Mouse (Mus musculus): ENCODE measurements around the gene Lypla2. TPM values are rescaled to one million over a fixed set of nuclear protein-coding genes. Genes with fewer than 3 reads are reported as not detected.
"Not testable (repeated sequence)": the region's sequence is repeated elsewhere in the genome, so short reads cannot be mapped to it uniquely, and the experiment has no call there.

Gene Lypla2
- total RNA-seq, 2 experiments from 2014 or later, result 13.7 to 63.2 TPM

DNA sequence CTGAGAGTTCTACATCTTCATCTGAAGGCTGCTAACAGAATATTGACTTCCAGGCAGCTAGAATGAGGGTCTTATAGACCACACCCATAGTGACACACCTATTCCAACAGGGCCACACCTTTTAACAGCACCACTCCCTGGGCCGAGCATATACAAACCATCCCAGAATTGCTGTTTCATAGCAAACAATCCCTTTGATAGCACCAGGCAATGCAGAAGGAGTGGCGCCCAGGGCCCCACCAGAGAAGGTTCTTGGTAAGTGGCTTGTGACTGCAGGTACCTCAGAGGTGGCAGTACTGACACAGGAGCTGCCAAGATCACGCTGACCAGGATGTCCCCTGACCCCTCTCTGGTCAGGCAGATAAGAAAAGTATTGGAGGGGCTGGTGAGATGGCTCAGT is 19.2 kb downstream of the Lypla2 start:
- ATAC-seq (replicated peaks; ENCODE audit: low FRiP score, low TSS enrichment, poor library complexity, severe bottlenecking), result no peak

DNA sequence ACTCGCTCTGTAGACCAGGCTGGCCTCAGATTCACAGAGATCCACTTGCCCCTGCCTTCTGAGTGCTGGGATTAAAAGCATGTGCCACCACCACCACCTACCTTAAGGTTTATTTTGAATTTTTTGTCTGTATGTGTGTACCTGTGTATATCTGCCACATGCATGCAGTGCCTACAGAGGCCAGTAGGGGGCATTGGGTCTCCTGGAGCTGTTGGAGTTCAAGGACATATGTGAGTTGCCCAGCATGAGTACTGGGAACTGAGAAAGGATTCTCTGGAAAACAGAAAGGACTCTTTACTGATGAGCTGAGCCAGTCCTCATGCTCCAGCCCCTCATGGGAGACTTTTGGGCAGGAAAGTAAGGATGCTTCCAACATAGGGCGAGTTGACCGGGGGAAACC is 20.9 kb downstream of the Lypla2 start:
- ATAC-seq (replicated peaks; ENCODE audit: low FRiP score, low TSS enrichment, poor library complexity, severe bottlenecking), result no peak

DNA sequence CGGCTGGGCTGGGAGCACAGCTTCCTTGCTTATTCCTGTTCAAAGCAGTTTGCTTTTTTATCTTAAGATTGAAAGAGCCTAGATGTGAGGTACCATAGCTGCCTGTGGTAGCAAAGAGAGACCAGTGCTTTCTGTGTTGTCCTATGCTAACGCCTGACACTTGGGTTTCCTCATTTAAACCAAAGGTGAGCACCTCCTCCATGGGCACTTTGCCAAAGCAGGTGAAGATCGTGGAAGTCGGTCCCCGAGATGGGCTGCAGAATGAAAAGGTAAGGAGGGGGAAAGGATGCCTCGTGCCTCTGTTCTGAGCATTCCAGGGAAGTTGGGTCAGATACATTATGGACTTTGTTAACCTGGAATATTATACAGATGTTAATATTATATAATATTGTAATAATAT is 22.1 kb downstream of the Lypla2 start:
- no peak for ATAC-seq (replicated peaks; ENCODE audit: low FRiP score, low TSS enrichment, poor library complexity, severe bottlenecking)

DNA sequence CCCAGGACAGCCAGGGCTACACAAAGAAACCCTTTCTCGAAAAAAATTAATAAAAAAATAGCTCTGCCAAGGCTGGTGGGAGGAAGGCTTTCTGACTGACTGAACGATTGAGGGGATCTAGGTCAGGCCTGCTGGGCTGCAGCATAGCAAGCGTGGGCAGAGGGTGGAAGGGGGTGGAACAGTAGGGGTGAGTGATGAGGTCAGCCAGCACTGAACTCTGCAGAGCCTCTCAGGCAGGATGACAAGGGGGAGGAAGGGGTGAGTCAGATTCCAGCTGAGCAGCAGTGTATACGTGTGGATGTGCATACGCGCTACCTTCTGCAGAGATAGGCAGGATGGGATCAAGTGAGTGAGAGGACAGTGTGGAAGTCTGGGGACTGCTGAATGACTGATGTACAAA is 22.5 kb downstream of the Lypla2 start:
- no peak for ATAC-seq (replicated peaks; ENCODE audit: low FRiP score, low TSS enrichment, poor library complexity, severe bottlenecking)

DNA sequence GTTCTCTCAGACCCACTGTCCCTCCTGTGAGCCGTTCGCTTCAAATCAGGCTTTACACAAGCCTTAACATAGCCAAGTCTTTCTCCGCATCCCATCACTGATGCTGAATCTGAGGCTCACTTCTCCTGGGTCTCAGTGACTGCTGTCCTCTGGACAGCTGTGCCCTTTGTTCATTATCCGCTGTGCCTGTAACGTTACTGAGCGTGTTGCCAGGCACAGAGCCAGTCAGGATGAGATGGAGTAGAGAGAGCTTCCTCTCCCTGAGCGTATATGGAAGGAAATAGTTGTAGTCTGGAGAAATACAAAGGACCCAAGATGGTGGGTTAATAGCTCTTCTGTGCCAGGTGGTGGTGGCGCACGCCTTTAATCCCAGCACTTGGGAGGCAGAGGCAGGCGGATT is 23.0 kb downstream of the Lypla2 start:
- ATAC-seq (replicated peaks; ENCODE audit: low FRiP score, low TSS enrichment, poor library complexity, severe bottlenecking), result no peak

DNA sequence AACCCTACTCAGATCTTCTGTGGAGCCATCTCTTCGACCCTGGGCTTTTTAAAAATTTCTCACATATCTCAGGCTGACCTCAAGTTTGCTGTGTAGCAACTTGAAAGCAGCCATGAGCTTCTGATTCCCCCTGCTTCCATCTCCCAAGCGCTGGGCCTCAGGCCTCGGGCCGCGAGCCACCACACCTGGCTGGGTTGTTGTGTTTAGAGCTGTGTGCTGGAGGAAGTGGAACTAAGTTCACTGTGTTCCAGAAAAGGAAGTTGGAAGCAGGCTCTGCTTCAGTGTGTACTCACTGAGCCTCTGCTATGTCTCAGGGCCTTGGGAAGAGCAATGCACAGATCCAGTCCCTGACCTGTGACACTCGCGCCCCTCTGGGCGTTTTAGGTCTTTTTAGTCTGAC is 24.3 kb downstream of the Lypla2 start:
- ATAC-seq (replicated peaks; ENCODE audit: low FRiP score, low TSS enrichment, poor library complexity, severe bottlenecking), result no peak

DNA sequence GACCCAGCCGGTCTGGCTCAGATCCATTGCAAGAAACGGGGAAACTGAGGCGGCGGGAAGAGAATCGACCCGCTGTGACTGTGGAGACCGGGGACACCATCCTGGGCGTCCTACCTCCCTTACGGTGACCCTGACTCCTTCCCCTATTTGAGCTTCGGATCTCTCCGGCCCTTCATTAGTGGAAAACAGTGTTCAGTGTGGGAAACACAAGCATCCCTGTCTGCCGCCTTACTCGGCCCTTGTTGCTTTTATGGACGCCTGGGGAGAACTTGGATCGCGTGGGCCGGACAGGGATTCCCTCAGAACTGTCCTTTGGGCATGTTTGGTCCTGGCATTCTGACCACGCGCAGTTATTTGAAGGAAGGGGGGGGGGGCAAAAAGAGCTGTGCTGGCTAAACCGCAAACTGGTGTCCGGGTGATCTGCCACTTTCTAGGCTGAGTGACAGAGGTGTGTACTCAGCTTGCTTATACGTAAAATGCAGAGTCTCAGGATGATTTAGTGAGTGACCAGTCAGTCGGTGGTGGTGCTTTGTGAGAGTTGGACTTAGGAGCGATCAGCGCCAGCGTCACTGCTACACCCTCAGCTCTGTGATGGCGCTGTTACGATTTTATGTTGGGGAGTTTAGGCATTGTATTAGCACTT is 25.6 kb downstream of the Lypla2 start:
- peak; percentile 19 for ATAC-seq (replicated peaks; ENCODE audit: low FRiP score, low TSS enrichment, poor library complexity, severe bottlenecking)

DNA sequence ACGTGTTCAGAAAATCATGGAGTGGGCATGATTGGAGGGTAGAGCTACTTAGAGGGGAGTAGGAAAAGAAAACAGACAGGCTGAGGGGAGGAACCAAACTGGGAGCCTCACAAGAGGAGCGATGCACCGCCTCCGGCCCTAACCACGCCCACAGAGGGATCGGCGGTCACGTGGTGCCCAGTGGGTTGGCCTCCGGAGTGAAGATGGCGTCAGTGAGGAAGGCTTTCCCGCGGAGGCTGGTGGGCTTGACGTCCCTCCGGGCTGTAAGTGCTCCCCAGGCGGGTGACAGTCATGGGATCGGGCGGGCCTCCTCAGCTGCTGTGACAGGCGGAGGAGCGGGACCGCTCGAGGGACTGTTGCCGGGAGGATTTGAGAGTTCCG is 26.2 kb downstream of the Lypla2 start, which contains the start of gene Hmgcl:
Hmgcl (plus strand) TSS at position 171 of the 381 bp plus-strand sequence.
- ATAC-seq (replicated peaks; ENCODE audit: low FRiP score, low TSS enrichment, poor library complexity, severe bottlenecking), result peak; percentile 99

DNA sequence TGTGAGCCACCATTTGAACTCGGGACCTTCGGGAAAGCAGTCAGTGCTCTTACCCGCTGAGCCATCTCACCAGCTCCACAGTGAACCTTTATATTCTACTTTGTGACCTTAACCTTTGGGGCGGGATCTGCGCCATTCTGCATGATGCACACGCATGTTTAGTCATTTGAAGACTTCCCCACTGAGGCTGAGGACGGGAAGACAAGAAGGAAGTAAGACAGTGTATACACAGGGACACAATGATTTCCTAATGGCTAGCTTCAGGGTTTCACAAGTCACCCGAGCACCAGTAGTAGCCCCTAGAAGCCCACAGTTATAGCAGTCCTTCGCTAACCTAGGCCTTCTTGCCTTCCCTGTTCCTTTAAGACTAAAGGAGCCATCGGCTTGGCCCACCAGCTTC is 26.7 kb downstream of the Lypla2 start:
- ATAC-seq (replicated peaks; ENCODE audit: low FRiP score, low TSS enrichment, poor library complexity, severe bottlenecking), result no peak; the same call in 1 of the 2 replicates

DNA sequence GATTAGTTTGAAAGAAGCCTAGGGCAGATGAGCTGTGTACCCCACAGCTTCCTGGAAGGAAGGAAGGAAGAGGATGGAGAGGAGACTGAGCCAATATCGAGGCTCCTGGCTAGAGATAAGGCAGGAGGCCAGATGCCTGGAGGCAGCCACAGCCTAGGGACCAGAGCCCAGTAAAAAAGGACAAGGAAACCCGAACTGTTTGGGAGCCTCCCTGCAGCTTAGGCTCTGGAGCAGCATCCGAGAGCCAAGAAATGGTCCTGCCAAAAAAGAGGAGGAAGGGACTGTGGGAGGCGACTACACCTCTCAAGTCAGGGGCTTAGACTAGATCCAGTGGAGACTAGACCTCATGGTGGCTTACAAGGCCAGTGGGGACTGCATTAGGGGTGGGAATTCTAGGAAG is 29.0 kb downstream of the Lypla2 start:
- ATAC-seq (replicated peaks; ENCODE audit: low FRiP score, low TSS enrichment, poor library complexity, severe bottlenecking), result no peak

DNA sequence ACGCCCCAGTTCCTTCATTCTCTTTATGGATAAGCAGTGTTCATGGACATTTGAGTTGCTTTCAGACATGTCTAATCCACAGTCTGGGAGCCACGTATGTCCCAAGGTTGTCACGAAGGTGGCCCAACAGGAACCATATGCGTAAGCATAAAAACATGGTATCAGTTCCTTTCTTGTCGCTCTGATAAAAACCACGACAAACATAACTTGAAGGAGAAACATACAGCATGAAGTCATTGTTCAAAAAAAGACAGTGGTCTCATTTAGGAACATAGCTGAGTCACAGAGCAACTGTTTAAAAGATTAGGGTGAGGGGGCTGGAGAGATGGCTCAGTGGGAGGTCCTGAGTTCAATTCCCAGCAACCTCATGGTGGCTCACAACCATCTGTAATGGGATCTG is 30.2 kb downstream of the Lypla2 start:
- ATAC-seq (replicated peaks; ENCODE audit: low FRiP score, low TSS enrichment, poor library complexity, severe bottlenecking), result no peak

DNA sequence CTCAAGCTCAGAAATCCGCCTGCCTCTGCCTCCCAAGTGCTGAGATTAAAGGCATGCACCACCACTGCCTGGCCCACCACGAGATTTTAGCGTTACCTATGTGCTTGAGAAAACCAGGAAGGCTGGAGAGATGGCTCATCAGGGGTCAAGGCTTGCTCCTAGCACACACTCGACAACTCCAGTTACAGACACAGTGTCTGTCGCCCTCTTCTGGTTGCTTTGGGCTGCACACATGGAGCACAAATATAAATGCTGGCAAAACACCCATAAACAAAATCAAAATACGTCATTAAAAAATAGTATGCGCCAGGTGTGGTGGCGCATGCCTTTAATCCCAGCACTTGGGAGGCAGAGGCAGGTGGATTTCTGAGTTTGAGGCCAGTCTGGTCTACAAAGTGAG is 31.4 kb downstream of the Lypla2 start:
- not testable (repeated sequence) for ATAC-seq (replicated peaks; ENCODE audit: low FRiP score, low TSS enrichment, poor library complexity, severe bottlenecking)

DNA sequence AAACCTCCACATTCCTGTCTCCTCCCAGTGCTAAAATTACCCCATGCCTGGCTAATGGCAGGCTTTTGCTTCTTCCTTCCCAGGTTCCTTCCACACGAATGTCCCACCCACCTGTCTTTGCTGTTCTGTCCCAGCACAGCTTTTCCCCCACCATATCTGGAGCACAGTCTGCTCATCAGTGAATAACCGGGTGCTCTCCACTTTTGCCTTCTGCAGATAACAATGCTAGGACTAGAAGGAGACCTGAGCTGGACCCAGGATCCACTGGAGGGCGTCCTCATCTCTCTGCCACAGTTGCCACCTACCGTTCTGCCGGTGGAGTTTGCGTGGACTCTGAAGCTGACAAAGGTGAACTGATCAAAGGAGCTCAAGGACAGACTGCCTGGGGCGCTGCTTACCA is 33.6 kb downstream of the Lypla2 start:
- ATAC-seq (replicated peaks; ENCODE audit: low FRiP score, low TSS enrichment, poor library complexity, severe bottlenecking), result peak; percentile 50

DNA sequence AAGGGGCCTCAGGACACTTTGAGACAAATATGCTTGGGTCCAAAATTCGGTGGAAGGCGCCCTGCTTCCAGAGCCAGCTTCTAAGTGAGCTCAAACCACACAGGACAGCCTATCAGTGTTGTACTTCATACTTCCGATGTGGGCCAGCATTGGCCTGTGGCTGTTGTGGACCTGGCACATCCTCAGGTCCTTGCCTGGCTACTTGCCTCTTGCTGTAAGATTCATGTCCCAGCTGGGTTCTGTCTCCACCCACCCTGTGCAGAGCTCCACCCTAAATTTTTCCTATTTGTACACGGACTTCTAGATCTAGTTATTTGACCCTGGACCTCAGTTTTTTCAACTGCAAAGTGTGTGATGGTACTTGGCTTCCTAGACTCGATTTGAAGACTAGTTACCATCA is 36.9 kb downstream of the Lypla2 start:
- ATAC-seq (replicated peaks; ENCODE audit: low FRiP score, low TSS enrichment, poor library complexity, severe bottlenecking), result no peak

DNA sequence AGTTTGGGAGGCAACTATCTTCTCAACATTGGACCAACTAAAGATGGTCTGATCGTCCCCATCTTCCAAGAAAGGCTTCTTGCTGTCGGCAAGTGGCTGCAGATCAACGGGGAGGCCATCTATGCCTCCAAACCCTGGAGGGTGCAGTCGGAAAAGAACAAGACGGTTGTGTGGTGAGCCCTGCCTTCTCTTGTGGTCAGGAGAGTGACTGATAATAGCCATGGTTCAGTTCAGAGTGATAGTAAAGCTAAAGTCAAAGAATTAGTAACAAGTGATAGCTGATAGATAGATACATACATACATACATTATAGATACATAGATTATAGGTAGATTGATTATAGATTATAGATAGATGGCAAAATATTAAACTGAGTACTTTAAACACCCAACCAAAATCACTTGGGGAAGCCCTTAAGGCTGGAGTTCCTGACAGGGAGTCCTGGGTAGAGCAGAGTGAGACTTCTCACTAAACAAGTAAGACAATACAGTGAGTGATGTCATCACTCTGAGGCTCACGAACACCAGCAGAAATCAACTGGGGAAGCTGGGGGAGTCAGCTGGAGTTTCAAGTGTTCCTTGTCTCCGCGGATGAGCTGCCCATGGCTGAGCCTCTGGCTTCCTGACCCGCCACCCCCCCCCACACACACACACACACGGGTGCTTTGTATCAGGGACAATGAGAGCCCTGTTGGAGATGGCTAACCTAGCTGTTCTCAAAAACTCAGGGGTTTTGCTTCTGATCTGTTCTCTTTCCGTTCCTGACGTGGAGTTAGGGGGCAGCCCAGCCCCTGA is 37.5 kb downstream of the Lypla2 start:
- peak; percentile 72 for ATAC-seq (replicated peaks; ENCODE audit: low FRiP score, low TSS enrichment, poor library complexity, severe bottlenecking)

DNA sequence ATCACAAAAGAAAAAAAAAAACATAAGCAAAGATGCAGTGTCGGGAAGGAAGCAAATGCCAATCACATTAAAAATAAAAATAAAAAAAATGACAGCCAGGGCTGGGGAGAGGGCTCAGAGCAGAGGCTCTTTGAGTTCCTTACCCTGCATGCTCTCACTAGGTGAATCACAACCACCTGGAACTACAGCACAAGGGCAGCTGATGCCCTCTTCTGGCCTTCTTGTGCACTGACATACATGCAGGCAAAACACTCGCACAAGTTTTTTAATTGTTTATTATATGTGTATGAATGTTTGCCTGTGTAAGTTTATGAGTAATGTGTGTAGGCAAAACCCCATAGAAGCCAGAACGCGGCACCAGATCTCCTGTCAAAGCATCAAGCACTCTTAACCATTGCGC is 40.6 kb downstream of the Lypla2 start:
- peak; percentile 42; the same call in 1 of the 2 replicates for ATAC-seq (replicated peaks; ENCODE audit: low FRiP score, low TSS enrichment, poor library complexity, severe bottlenecking)

DNA sequence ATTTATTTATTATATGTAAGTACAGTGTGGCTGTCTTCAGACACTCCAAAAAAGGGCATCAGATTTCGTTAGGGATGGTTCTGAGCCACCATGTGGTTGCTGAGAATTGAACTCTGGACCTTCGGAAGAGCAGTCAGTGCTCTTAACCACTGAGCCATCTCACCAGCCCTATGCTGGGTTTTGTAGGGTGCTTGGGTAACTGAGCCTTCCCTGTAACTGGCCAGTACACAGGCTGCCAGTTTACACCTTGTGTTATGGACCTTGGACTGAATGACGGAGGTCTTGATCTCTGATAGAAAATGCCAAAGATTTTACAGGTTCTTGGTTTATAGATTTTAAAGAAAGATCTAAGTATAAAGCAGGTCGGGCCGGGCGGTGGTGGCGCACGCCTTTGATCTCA is 42.2 kb downstream of the Lypla2 start:
- no peak for ATAC-seq (replicated peaks; ENCODE audit: low FRiP score, low TSS enrichment, poor library complexity, severe bottlenecking)

DNA sequence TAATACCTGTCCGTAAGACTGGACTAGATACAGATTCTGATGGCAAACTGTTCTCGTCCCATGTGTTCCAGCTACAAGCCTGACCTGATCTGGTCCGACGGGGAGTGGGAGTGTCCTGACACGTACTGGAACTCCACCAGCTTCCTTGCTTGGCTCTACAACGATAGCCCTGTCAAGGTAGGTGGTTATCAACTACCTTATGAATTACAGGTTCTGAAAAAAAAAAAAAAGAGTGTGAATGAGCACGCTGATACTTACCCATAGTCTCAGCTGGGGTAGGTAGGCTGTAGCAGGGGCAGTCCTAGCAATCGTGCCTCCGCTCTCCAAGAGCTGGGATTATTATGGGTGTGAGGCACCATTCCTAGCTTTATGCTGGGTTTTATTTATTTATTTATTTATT is 42.6 kb downstream of the Lypla2 start:
- no peak for ATAC-seq (replicated peaks; ENCODE audit: low FRiP score, low TSS enrichment, poor library complexity, severe bottlenecking)

DNA sequence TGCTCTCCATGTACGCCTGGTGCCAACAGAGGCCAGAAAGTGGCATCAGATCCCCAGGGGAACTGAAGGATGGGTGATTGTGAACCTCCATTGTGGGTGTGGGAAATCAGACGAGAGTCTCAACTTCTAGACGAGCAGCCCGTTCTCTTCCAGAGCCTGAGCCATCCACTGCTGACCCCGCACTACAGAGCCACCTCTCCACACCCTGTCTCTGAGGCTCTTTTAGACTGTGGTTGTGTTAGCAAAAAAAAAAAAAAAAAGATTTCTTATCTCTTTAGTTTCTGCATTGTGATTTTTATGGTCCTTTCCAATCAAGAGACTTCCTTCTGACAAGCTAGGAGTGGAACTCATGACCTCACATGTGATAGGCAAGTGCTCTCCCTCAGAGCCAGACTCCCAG is 43.0 kb downstream of the Lypla2 start:
- ATAC-seq (replicated peaks; ENCODE audit: low FRiP score, low TSS enrichment, poor library complexity, severe bottlenecking), result no peak

DNA sequence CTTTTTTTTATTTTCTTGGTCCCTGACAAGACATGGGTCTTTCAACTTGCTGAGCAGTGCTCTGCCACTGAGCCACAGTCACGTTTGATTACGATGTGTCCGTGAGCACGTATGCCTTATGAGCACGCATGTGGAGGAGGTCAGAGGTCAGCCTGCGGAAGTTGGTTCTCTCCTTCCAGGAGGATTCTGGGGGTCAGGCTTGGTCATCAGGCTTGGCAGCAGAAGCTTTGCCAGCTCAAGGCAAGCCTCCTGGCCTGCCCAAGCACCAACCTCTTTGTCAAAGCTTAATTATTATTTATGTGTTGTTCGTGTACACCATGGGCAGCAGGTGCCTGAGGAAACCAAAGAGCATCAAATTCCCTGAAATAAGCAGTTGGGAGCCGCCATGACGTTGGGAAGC is 44.0 kb downstream of the Lypla2 start:
- no peak for ATAC-seq (replicated peaks; ENCODE audit: low FRiP score, low TSS enrichment, poor library complexity, severe bottlenecking)

DNA sequence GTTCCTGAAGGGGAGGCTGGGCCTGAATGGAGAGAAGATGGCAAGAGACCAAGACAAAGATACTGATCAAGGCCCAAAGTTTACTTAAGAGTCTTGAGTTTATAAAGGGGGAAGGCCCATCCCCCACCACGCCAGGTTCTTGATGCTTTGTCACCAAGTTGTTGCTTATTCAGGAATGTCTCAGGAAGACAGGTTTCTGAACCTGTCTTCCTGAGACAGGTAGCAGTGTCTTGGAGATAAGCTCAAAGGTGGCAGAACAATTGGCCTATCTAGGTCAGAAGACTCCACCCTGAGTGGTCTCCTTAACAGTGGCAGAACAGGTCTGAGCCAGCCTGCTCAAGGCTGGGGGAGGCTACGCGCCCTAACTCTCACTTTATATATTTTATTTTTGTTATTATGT is 45.6 kb downstream of the Lypla2 start:
- ATAC-seq (replicated peaks; ENCODE audit: low FRiP score, low TSS enrichment, poor library complexity, severe bottlenecking), result no peak
